8 mouse cellular contexts compared by ENCODE assay signal in the genomic region with DNA sequence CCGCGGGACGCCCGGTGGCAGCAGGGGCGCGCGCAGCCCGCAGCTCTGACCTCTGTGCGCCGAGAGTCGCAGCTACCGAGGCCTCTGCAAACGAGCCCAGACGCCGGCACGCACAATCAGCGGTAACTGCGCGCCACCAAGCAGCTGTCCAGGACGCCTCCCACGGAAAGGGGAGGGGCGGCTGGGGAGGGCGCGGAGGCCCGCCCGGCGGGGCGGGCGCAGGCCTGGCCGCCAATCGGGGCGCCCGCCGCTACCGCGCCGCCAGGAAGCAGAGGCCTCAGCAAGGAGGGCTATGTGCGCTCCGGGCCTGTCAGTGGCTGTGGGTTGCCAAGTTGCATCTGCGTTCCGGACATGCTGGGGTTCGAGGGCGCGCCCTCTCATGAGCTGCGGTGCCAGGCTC.
DNase-seq lines count a peak whose midpoint lies in the region; ATAC-seq and TF ChIP-seq lines count a peak whose summit lies in the region.
"Not testable (repeated sequence)": the region's sequence is repeated elsewhere in the genome, so short reads cannot be mapped to it uniquely, and the experiment has no call there.

No protein-coding gene starts in this region.

- peak overlapping the region; percentile 18 for H3K4me3 ChIP-seq in hindbrain, embryonic 13.5 days
- H3K4me3 ChIP-seq in kidney, postnatal 0 days (replicated peaks; ENCODE audit: low read depth, low read length): not testable (repeated sequence)
- peak overlapping the region; percentile 27 for H3K4me3 ChIP-seq in lung, embryonic 14.5 days (ENCODE audit: low read depth, low read length)

- not testable (repeated sequence) for ATAC-seq in hindbrain, embryonic 13.5 days (ENCODE audit: low FRiP score); kidney, postnatal 0 days (replicated peaks; ENCODE audit: low FRiP score, low read depth)
- peak; percentile 75; the same call in 1 of the 2 replicates for ATAC-seq in lung, embryonic 14.5 days (ENCODE audit: insufficient read depth)

- not testable (repeated sequence) for H3K36me3 ChIP-seq in hindbrain, embryonic 13.5 days; kidney, postnatal 0 days (ENCODE audit: insufficient read depth, low read length); lung, embryonic 14.5 days (ENCODE audit: insufficient read depth)

- not testable (repeated sequence) for H3K9ac ChIP-seq in hindbrain, embryonic 13.5 days; kidney, postnatal 0 days (ENCODE audit: low read depth, low read length); lung, embryonic 14.5 days

- not testable (repeated sequence) for H3K4me1 ChIP-seq in hindbrain, embryonic 13.5 days (replicated peaks); kidney, postnatal 0 days (replicated peaks; ENCODE audit: insufficient read depth, low read length); lung, embryonic 14.5 days (ENCODE audit: insufficient read depth)

- 0 out of 2 replicates have a peak overlapping the region, but pooled peaks have one; percentile 6 for H3K4me2 ChIP-seq in hindbrain, embryonic 13.5 days
- peak overlapping the region; percentile 25 for H3K4me2 ChIP-seq in kidney, postnatal 0 days (ENCODE audit: low read length)
- peak overlapping the region; percentile 32; the same call in 1 of the 2 replicates for H3K4me2 ChIP-seq in lung, embryonic 14.5 days

- H3K9me3 ChIP-seq in hindbrain, embryonic 13.5 days; kidney, postnatal 0 days (replicated peaks; ENCODE audit: low read length); lung, embryonic 14.5 days (ENCODE audit: low read depth, low read length): not testable (repeated sequence)

- TF ChIP-seq CTCF in kidney, postnatal 0 days (IDR thresholded peaks at IDR 0.05; ENCODE audit: low read depth); lung, embryonic 14.5 days (IDR thresholded peaks at IDR 0.05; ENCODE audit: low read depth): not testable (repeated sequence)

- WGBS in hindbrain, embryonic 13.5 days: 5% methylated on average over 39 of the region's 45 CpGs
- 5% methylated on average over 36 of the region's 45 CpGs for WGBS in kidney, postnatal 0 days
- 9% methylated on average over 14 of the region's 45 CpGs for WGBS in lung, embryonic 14.5 days

- H3K27ac ChIP-seq in hindbrain, embryonic 13.5 days; kidney, postnatal 0 days; lung, embryonic 14.5 days (ENCODE audit: low read depth): not testable (repeated sequence)

- DNase-seq in R1 (ENCODE audit: low read depth, low spot score): peak; percentile 89
- peak; percentile 42 for DNase-seq in embryo, embryonic 11.5 days (ENCODE audit: low read depth, low spot score)
- peak; percentile 12 to 19 for DNase-seq in gastrocnemius, postnatal 4 days (ENCODE audit: low spot score in 2 of 2)
- DNase-seq in kidney, postnatal 0 days (ENCODE audit: low spot score): not testable (repeated sequence)
- DNase-seq in lung, embryonic 14.5 days: peak; percentile 32
- DNase-seq in ovary, postnatal 10 days (ENCODE audit: low spot score): peak; percentile 1
- DNase-seq in thymus, postnatal 36 days: peak; percentile 1 to 33

- not testable (repeated sequence) for H3K27me3 ChIP-seq in hindbrain, embryonic 13.5 days; kidney, postnatal 0 days (ENCODE audit: insufficient read depth, low read length); lung, embryonic 14.5 days (ENCODE audit: insufficient read depth, low read length)
